Mouse (Mus musculus) spleen, embryonic (tissue): ENCODE measurements around the gene Tmx4.

ENCODE experiments used
- CTCF ChIA-PET: fragments of 350-600 bp; sonication (Branson Sonifier 250); formaldehyde crosslinking; loops from one replicate; lab custom pipeline; 2022; lab: Charles Lee

Gene Tmx4

DNA sequence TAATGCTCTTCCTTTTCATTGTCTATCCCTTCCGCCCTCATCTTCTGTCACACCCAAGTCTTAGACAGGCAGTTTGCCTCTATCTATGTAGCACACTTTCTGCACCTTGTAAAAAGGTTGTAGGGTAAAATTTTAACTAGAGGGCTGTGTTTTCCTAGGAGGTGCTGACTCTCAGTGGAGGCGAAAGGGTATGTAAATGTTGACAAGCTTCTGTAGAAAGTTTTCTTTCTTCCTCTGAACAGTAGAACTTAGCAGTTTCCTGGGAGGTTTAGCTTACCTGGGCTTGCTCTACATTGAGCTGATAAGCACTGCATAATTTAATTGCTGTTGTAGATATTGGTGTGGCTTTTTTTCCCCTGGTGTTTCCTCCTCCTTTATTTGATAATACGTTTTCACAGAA lies 84.5 kb downstream of the Tmx4 start:
- CTCF ChIA-PET, result no interaction called here

DNA sequence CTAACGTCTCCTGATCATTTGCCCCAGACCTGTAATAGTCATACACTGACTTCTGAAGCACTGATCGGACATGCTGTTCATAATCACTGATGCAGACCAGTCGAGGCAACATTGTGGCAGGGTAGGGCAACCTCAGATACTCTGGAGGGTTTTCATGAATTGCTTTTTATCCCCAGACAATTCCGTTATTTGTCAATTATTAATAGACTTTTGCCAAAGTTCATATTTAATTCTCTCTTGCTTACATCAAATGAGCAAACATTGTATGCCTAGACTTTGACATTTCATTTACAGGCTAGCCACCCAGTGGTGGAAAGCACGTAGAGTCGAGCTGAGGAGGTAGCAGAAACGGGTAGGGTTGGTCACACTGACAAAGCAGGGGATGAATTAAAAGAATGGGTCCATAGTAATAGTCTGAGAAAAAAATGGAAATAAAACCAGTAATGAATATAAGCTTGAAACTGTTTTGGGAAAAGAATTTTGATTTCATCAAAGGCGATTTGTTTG lies 89.7 kb downstream of the Tmx4 start, which contains the start of gene Hao1:
Gene Hao1 (minus strand): TSS at position 148 of the 507 bp plus-strand sequence.
- CTCF ChIA-PET, result no interaction called here

DNA sequence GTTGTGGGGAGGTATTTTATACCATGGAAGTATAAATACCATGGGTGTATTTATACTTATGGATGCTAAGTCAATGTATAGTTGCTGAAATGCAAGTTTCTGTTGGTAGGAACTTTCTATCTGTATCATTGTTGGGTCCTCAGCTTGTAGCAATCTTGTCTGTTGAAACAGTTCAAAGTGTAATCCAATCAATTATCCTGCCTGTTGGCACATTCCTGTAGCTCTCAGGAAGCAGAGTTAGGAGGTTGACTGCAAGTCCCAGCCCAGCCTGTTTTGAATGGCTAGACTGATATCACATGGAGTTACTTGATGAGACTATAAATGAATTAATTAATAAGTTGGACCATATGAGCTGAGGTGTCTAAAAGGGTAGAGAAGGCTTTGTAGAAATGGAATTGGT lies 91.6 kb downstream of the Tmx4 start:
- CTCF ChIA-PET, result no interaction called here

DNA sequence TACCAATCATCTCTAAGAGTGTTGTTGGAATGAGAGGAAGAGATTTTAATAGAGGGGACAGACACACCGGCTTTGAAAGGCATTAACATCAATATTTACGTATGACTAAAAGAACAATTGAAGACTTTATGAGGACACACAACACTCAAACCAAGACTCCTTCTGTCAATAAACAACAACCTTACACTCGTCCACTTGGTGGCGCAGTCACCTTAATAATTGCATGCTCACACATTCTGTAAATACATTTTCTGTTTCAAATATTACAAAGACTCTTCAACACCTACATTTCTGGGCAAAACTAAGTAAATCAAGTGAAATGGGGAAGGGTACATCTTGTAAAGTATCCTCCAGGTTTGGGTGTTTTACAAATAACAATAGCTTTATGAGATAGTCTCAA lies 94.2 kb downstream of the Tmx4 start:
- CTCF ChIA-PET, result interaction anchor here (0.7 kb wide), 1 partner anchor 124 kb away, joined by 3 read pairs; no protein-coding TSS in a partner anchor

DNA sequence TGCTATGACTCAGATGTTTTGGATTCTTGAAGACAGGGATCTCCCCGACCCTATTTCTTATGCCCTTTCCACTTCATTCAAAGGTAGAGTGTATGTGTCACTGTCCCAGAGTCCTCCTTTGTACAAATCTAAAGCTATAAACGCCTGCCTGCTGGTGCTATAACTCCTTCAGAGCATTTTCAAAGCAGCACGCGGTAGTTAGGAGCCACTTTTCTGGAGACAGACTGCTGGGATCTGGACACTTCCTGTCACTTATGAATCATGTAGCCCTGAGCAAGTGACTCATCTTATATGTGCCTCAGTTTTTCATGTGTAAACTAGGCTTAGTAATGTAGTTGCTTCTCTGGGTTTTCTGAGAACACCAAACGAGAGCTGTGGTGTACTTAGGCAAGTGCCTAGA lies 98.8 kb downstream of the Tmx4 start:
- CTCF ChIA-PET, result no interaction called here

DNA sequence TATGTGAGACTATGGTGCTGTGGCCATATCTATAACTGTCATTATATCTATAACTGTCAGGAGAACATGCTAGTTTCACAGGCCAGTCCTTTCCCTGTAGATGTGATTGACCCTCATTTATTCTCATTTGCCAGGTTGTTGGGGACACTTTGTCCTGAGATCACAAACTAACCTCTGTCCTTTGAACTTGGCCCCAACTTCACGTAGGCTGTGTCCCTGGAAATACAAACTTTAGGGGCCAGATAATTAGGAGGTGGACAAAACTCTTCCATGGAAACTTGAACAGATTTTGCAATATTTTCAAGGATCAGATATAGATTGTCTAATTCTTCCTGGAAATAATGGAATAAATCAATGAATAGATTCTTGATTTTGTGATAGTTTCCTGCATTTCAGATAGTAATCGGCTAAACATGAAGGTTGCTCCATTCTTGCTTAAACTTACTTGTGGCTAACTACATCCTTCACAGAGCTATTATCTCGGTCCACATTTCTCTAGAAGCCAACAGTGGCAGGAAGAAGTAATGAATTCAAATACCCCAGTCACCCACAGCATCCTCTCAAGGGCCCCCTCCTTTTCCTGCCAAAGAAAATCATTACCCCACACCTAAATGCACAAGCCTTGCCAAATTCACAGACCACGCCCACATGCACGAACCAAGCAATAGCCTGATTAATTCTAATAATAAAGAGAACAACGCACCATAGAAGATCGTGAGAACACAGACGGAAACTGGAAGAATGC lies 99.5 kb downstream of the Tmx4 start:
- CTCF ChIA-PET, result interaction anchor here (0.7 kb wide), 1 partner anchor 70 kb away, joined by 3 read pairs; no protein-coding TSS in a partner anchor
